Mouse (Mus musculus) left cerebral cortex, postnatal 36 days (tissue): ENCODE data around the gene Pfkfb1. TPM values are rescaled to one million over a fixed set of nuclear protein-coding genes. Genes with fewer than 3 reads are reported as not detected.
A peak's percentile ranks its signal among the peaks of the same experiment; 100 is the strongest.

Experiments
- DNase-seq, 2 experiments: peaks; one replicate each; pipeline ENCODE4 v3.0.0; 2021 to 2022; ENCODE audit warnings: low spot score in 2 of 2, mixed read lengths in 1 of 2
- intact Hi-C: fragments of 180-260 bp; cut with DNase I; formaldehyde crosslinking; loops from one replicate; pipeline ENCODE4 v1.15.1; 2025
- microRNA-seq: library from miRNA; unstranded; fragments of <30 nt; microRNA quantifications from one replicate; pipeline ENCODE4 v1.2.0, GENCODE M21; 2022
- total RNA-seq, 2 experiments: library from RNA; stranded (reverse); gene quantifications; 2 replicates each; pipeline ENCODE4 v1.2.3; 2021

Gene Pfkfb1
- total RNA-seq, 2 experiments from 2014 or later = 0.52 to 1.7 TPM

GRCm38 (mm10) chrX:150656908-150657796, 69.1 kb downstream of the Pfkfb1 start, which contains the start of gene Tro:
Gene Tro (minus strand): TSS chrX:150657583.
- intact Hi-C loops = loop anchor here (5.0 to 10.0 kb wide), 3 partner anchors 70 to 1145 kb away; partner anchors contain the start of genes Apex2, Huwe1 and Pfkfb1
- DNase-seq = peak; percentile 35 to 43

GRCm38 (mm10) chrX:150657797-150658118, 69.7 kb downstream of the Pfkfb1 start:
- intact Hi-C loops = loop anchor here (5.0 to 10.0 kb wide), 3 partner anchors 70 to 1145 kb away; partner anchors contain the start of genes Apex2, Huwe1 and Pfkfb1
- no peak for DNase-seq

GRCm38 (mm10) chrX:150662809-150663208, 74.8 kb downstream of the Pfkfb1 start:
- intact Hi-C loops = no loop called here
- no peak for DNase-seq

- no peak for DNase-seq
- intact Hi-C loops = no loop called here
Observed at GRCm38 (mm10) chrX:150677505-150677904, 89.5 kb downstream of the Pfkfb1 start.

Small RNA genes lying within 50 kb of the gene (microRNA-seq; reads per million reads assigned to microRNA genes)
- not detected for gene Mir3620

Other genes starting within 250 kb of the Pfkfb1 start
- gene Tmem29, start 129.1 kb upstream of the Pfkfb1 start, total RNA-seq = 10 to 100 TPM; 35.6 to 45.2 TPM
- gene Alas2, start 40.9 kb upstream of the Pfkfb1 start, total RNA-seq = 1 to 10 TPM; 5.2 to 6.5 TPM
- 10 to 100 TPM in 1 of 2 experiments, 1 to 10 TPM in 1; 8.6 to 19.2 TPM for gene Apex2, start 1.6 kb downstream of the Pfkfb1 start, total RNA-seq
- gene Tro, start 69.4 kb downstream of the Pfkfb1 start, total RNA-seq = 100 to 1,000 TPM; 119 to 158 TPM
- gene Maged2, start 226.1 kb downstream of the Pfkfb1 start, total RNA-seq = 10 to 100 TPM; 36.1 to 49.0 TPM